Mouse (Mus musculus) forebrain, postnatal 0 days (tissue): ENCODE measurements around the gene Tgfbr2. TPM values are rescaled to one million over a fixed set of nuclear protein-coding genes. Genes with fewer than 3 reads are reported as not detected.

Source experiments
- ATAC-seq: fragments of 200-750 bp; cut with Nextera tagmentation; 2 replicates; pipeline ENCODE4 v1.8.0; 2017; ENCODE audit warnings: mild to moderate bottlenecking, moderate library complexity
- DNase-seq: peaks from one replicate; pipeline ENCODE4 v3.0.0-alpha.2; 2015
- H3K27ac ChIP-seq: fragments of 300-500 bp; sonication (generic); 2 replicates; pipeline ENCODE4 v1.5.1; 2014; ENCODE audit warnings: low read depth, mild to moderate bottlenecking, antibody characterized with exemption, low read length, moderate library complexity, mixed read lengths
- H3K27me3 ChIP-seq: fragments of 300-500 bp; sonication (generic); 2 replicates; pipeline ENCODE4 v1.6.1; 2014; ENCODE audit warnings: mild to moderate bottlenecking, low read length, mixed read lengths; ENCODE audit not compliant: insufficient read depth
- H3K36me3 ChIP-seq: fragments of 300-500 bp; sonication (generic); 2 replicates; pipeline ENCODE4 v1.6.1; 2014; ENCODE audit warnings: mild to moderate bottlenecking, moderate library complexity; ENCODE audit not compliant: insufficient read depth
- H3K4me1 ChIP-seq: fragments of 300-500 bp; sonication (generic); 2 replicates; pipeline ENCODE4 v1.6.1; 2014; ENCODE audit warnings: antibody characterized with exemption; ENCODE audit not compliant: insufficient read depth
- H3K4me2 ChIP-seq: fragments of 300-500 bp; sonication (generic); 2 replicates; pipeline ENCODE4 v1.6.1; 2014; ENCODE audit warnings: low read depth, mild to moderate bottlenecking, moderate library complexity
- H3K4me3 ChIP-seq: fragments of 300-500 bp; sonication (generic); 2 replicates; pipeline ENCODE4 v1.5.1; 2014; ENCODE audit warnings: low read depth, low read length, mixed read lengths
- H3K9ac ChIP-seq: fragments of 300-500 bp; sonication (generic); 2 replicates; pipeline ENCODE4 v1.6.1; 2014; ENCODE audit warnings: mild to moderate bottlenecking
- H3K9me3 ChIP-seq: fragments of 300-500 bp; sonication (generic); 2 replicates; pipeline ENCODE4 v1.6.1; 2016; ENCODE audit warnings: low read length
- CTCF ChIP-seq: sonication (generic); IDR thresholded peaks from 2 replicates; pipeline ENCODE4 v1.5.1; 2016; ENCODE audit warnings: antibody characterized with exemption, control low read depth, low read depth
- WGBS: fragments of 180-500 bp; shearing (Covaris S2); extraction: QIAGEN DNeasy Blood & Tissue Kit; methylation state at CpG from one replicate; pipeline ENCODE4 v1.1.7; 2014; 5-methylcytosine and 5-hydroxymethylcytosine counted together
- polyA plus RNA-seq: library from polyadenylated mRNA; unstranded; fragments of >200 nt; fragmentation: Nextera tagmentation; extraction: Ambion mirVana; gene quantifications from 2 replicates; pipeline ENCODE4 v1.2.1, GENCODE M21; 2015
- total RNA-seq: library from RNA; depleted of rRNA; stranded (reverse); fragments of >200 nt; gene quantifications from 2 replicates; pipeline ENCODE4 v1.2.3, GENCODE M21; 2014

Gene Tgfbr2
- total and polyA plus RNA-seq, 2 experiments from 2014 or later, result 6.5 to 20.8 TPM

DNA sequence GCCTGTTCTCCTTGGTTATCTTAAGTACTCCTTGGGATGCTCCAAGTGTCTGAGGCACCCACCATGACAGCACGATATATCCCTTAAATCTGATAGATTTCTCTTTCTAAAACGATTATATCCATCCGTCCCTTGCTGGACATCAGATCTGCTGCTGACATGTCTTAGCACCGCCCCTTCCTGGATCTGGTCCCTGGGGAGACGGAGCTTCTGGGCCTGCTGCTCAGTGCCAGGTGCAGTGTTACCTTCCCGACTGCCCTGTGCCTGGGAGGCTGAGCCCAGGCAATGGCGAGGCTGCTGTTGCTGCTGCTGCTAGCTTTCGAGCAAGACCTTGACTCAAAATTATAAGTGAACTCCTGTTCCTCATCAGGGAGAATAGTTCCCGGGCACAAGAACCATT lies 75.1 kb downstream of the Tgfbr2 start:
- Histone ChIP-seq H3K36me3 (no peaks in the 10 kb centered on the region), H3K27me3 (no peaks in the 10 kb centered on the region), H3K4me1 (no peaks in the 10 kb centered on the region), H3K9me3 (no peaks in the 10 kb centered on the region), H3K9ac (no peak overlapping the region), H3K4me2 (no peak overlapping the region), H3K4me3 (no peak overlapping the region), H3K27ac (no peak overlapping the region)
- ATAC-seq (no peak), DNase-seq (no peak)
- 81% methylated on average over 9 of the region's 9 CpGs for WGBS
- TF ChIP-seq CTCF, result no peak

DNA sequence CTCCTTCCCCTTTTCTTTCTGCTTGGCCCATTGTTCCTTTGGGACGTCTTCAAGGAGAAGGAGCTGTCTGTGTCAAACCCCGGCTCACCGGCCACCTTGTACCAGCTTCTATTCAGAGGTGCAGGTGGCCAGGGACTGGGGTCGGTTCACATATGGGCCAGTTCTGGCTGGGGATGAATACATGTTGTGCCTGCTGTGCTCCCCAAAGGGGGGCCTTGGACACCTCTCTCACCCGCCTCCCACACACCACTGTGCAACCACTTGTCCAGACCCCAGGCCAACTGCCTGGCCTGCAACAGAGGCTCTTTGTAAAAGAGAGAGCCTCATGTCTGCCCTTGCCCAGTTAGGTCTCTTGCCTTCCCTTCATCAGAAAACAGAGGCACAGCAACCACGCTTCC lies 75.6 kb downstream of the Tgfbr2 start:
- peak; percentile 53; the same call in 1 of the 2 replicates for ATAC-seq
- 70% methylated on average over 6 of the region's 6 CpGs for WGBS
- Histone ChIP-seq H3K27ac (no peak overlapping the region), H3K4me2 (no peak overlapping the region), H3K4me3 (no peak overlapping the region), H3K36me3 (no peaks in the 10 kb centered on the region), H3K9ac (no peak overlapping the region), H3K9me3 (no peaks in the 10 kb centered on the region), H3K4me1 (no peaks in the 10 kb centered on the region), H3K27me3 (no peaks in the 10 kb centered on the region)
- TF ChIP-seq CTCF, result no peak
- DNase-seq, result no peak

DNA sequence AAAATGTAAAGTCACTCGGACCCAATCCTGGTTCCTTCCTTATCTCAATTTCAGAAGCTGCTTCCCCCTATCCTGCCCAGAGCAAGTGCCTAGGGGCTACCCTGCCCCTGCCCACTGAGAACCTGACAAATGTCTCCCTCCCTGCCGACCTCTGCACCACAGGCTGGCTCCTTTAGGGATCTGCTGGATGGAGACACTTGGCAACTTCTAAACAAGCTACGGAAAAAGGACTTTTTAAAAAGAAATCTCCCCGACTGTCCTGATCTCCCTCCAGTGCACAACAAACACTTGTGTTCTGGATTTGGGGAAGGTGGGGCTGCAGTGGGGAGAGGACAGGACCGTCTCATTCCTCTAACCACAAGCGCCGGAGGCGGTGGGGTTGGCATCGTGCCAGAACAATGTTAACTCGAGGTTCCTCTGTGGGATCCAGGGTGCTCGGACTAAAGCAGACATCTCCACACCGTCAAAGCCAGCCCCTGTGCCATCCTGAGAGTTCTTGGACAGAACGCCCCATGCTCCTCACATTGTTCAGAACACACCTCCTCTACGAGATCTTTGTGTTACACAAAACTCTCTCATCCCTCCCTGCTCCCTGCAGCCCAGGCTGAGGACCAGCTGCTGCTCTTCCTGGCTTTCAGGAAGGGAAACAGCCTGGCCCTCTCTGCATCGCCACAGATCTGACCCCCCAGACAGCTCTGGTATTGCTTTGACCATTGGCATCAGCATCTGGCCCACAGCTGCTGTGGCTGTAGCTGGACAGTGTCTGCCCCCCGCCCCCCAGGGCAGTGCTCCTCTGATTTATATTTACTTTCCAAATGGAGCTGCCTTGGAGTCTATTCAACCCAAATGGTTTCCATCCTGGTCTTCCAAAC lies 76.2 kb downstream of the Tgfbr2 start:
- no peak overlapping the region for H3K4me2 ChIP-seq
- no peak overlapping the region for H3K4me3 ChIP-seq
- no peak overlapping the region for H3K9ac ChIP-seq
- H3K27me3 ChIP-seq, result no peaks in the 10 kb centered on the region
- H3K4me1 ChIP-seq, result no peaks in the 10 kb centered on the region
- no peaks in the 10 kb centered on the region for H3K9me3 ChIP-seq
- 57% methylated on average over 16 of the region's 16 CpGs for WGBS
- TF ChIP-seq CTCF, result no peak
- H3K27ac ChIP-seq, result no peak overlapping the region
- no peaks in the 10 kb centered on the region for H3K36me3 ChIP-seq
- ATAC-seq (peak; percentile 45; the same call in 1 of the 2 replicates), DNase-seq (no peak)

DNA sequence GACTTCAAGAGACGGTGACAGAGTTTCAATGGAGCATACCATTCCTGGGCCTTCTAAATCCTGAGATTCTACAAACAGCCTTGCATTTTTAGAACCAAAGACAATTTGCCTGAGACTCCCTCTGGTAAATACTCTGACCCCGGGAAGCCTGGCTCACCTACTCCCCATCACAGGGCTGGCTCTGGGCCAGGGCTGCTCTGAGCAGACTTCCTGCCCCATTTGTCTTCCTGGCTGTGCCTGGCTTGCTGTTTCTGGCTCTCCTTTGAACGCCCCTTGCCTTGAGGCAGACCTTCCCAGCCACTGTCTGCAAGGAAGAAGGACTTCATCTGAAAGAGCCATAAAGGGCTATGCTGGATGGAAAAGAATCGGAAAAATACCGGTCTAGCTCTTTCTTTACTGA lies 83.2 kb downstream of the Tgfbr2 start:
- no peak for ATAC-seq
- H3K27me3 ChIP-seq, result no peaks in the 10 kb centered on the region
- WGBS, result 58% methylated on average over 5 of the region's 5 CpGs
- H3K9ac ChIP-seq, result no peak overlapping the region
- H3K36me3 ChIP-seq, result no peaks in the 10 kb centered on the region
- H3K4me2 ChIP-seq, result no peak overlapping the region
- no peak overlapping the region for H3K4me3 ChIP-seq
- no peak for TF ChIP-seq CTCF
- no peaks in the 10 kb centered on the region for H3K9me3 ChIP-seq
- H3K4me1 ChIP-seq, result no peaks in the 10 kb centered on the region
- no peak for DNase-seq
- no peak overlapping the region for H3K27ac ChIP-seq

DNA sequence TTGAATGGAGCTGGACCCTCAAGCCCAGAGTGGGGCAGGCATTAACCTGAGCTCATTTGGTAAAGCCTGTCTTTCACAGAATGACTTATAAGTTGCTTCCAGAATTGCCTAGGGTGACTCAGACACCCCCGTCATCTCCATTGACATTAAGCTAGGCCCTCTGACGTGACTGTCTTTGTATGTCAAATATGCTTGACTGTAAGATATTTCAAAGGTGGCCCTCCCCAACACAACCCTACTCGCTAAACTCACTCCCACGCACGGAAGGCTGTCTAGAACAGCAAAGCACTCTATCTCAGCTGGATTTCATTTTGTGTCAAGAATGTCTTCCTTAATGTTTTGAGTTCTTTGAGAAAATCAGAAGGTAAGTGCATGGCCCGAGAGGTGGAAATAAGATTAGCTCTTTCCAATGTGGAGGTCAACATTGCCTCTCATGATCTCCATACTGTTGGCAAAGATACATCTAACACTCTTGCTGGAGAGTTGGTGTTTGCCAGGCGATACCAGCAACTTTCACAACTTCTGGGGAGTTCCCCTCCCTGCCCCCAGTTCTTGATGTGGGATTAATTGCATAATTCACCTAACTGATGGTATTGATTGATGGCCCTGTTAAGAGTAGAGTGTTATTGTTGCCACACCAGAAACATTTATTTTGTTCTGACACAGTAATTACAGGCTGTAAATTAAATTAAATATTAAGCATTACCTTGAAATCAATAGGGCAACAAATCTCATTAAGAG lies 83.9 kb downstream of the Tgfbr2 start:
- no peak overlapping the region for H3K9ac ChIP-seq
- no peak for ATAC-seq
- no peaks in the 10 kb centered on the region for H3K9me3 ChIP-seq
- H3K4me3 ChIP-seq, result no peak overlapping the region
- 90% methylated on average over 7 of the region's 7 CpGs for WGBS
- no peaks in the 10 kb centered on the region for H3K27me3 ChIP-seq
- no peak for TF ChIP-seq CTCF
- no peaks in the 10 kb centered on the region for H3K36me3 ChIP-seq
- no peak overlapping the region for H3K27ac ChIP-seq
- H3K4me2 ChIP-seq, result no peak overlapping the region
- no peak for DNase-seq
- H3K4me1 ChIP-seq, result no peaks in the 10 kb centered on the region

DNA sequence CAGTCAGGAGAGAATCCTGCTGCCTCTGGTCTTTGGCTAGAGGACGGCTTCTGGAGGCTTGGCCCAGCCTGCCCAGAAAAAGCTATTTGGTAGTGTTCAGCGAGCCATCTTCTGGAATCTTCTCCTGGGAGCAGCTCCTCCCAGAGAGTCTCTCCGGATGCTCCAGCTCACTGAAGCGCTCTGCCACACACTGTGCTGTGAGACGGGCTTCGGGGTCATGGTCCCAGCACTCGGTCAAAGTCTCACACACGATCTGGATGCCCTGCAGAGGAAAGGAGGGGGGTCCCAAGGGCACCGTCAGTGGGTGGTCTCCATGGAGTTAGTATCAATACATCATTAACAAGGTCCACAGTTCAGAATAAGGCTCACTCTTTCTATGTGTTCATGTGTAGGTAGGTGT lies 84.9 kb downstream of the Tgfbr2 start:
- Histone ChIP-seq H3K4me3 (no peak overlapping the region), H3K4me1 (no peaks in the 10 kb centered on the region), H3K9ac (no peak overlapping the region), H3K9me3 (no peaks in the 10 kb centered on the region), H3K27me3 (no peaks in the 10 kb centered on the region), H3K36me3 (no peaks in the 10 kb centered on the region), H3K4me2 (no peak overlapping the region), H3K27ac (no peak overlapping the region)
- no peak for TF ChIP-seq CTCF
- ATAC-seq, result no peak
- 91% methylated on average over 9 of the region's 9 CpGs for WGBS
- no peak for DNase-seq

DNA sequence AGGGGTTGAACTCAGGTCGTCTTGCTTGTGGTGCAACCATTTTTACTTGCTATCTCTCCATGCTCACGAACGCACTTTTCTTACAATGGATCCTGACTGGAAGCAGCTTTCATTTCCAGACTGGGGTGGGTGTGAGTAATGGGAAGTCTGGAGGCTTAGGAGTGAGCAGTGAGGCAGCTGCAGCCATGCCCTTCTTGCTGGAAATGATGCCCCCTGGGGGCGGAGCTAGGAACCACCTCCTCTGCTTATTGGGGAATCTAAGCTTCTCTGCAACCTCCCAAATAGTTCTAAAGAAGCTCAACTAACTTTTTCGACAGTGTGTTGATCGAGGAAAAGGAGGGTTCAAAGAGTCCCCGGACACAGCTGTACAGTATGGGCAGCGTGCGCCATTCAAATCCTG lies 86.2 kb downstream of the Tgfbr2 start:
- 80% methylated on average over 9 of the region's 9 CpGs for WGBS
- DNase-seq, result no peak
- peak; percentile 9; the same call in 1 of the 2 replicates for TF ChIP-seq CTCF
- ATAC-seq, result no peak
- Histone ChIP-seq H3K4me1 (no peaks in the 10 kb centered on the region), H3K9me3 (no peaks in the 10 kb centered on the region), H3K27ac (no peak overlapping the region), H3K4me3 (no peak overlapping the region), H3K9ac (no peak overlapping the region), H3K36me3 (no peaks in the 10 kb centered on the region), H3K27me3 (no peaks in the 10 kb centered on the region), H3K4me2 (no peak overlapping the region)
